Mouse (Mus musculus) heart, adult 8-10 months (tissue): Measurements from ENCODE around the gene Thop1. TPM values are rescaled to one million over a fixed set of nuclear protein-coding genes. Genes with fewer than 3 reads are reported as not detected.

ENCODE experiments used
- DNase-seq: peaks from one replicate; pipeline ENCODE4 v3.0.0; 2022; ENCODE audit warnings: low spot score
- microRNA-seq: library from miRNA; unstranded; fragments of <30 nt; microRNA quantifications from one replicate; pipeline ENCODE4 v1.2.0, GENCODE M21; 2022
- total RNA-seq, 4 experiments: library from RNA; stranded (reverse); gene quantifications; 2 replicates each; pipeline ENCODE4 v1.2.4; 2022

Thop1 gene
- total RNA-seq, 4 experiments from 2014 or later: 12.3 to 14.9 (median 13.2) TPM

DNA sequence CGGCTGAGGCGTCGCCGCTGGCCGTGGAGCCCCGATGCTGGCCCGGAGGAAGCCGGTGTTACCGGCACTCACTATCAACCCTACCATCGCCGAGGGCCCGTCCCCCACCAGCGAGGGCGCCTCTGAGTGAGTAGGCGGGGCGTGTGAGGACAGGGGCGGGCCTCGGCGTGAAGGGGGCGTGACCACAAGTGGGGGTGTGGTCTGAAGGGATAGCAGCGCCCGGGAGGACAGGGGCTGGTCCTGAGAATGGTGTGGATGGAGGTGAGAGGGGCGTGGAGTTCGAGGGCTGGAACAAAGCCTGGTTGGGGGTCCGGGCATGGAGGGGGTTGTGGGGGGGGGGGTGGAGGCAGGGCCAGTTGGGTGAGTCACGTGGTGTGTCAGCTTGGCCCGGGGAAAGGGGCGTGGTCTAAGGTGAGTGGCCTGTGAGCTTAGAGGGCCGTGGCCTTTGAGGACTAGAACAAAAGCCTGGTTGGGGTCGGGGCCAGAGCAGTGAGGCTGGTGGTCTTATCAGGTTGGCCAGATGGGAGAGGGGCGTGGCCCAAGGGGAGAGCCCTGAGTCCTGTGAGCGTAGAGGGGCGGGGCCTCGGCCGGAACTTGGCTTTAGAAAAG is 36.4 kb downstream of the Thop1 start:
- peak; percentile 79 for DNase-seq

DNA sequence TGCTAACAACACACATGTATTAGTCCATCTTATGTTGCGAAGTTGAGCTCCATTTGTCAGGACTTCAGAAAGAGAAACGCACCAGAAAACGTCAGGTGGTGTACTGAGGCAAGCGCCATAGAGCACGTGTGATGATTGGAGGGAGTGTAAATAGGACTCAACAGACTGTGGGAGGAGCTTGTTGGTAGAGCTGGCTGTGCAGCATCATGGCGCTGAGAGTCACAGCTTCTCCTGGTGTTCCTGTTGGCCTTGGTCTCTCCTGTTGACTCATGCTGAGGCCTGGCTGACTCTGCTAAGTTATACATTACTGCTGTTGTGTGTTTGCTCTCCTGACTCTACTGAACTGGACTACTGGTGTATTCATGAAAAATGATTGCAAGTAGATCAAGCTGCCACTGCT is 43.1 kb downstream of the Thop1 start:
- no peak for DNase-seq

DNA sequence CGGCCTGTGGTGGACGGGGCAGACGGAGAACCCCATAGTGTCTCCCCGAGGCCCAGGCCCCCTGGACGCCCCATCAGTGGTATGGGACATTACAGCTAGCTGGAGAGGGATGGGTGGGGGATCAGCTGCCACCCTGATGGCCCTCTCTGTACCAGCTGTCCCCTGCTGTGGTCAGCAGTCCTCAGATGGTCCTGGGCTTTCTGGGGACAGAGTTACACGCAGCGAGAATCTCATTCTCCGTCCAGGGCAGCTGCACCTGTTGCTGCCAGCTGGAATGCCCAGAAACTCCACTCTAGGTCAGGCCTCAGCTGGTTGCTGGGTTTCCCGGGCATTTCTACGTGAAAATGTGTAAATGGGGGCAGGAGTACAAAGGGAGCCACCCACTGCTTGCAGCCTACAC is 49.8 kb downstream of the Thop1 start:
- no peak for DNase-seq

- DNase-seq: no peak
These were observed 50.8 kb downstream of the Thop1 start for GRCm38 (mm10) chr10:81120650-81121049.

DNA sequence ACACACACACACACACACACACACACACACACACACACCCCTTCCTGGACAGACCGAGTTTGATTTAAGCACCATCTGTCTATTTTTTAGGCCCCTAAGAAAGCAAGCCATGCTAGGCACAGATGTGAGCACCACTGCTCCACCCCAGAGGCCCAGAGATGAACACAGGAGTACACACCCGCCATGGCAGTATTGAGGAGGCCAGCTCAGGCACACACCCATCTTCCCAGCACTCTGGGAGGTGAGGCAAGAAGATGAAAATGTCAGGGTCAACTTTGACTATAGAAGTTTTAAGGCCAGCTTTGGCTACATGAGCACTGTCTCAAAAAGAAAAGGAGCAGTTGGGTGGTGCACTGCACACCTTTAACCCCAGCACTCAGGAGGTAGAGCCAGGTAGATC is 53.1 kb downstream of the Thop1 start:
- no peak for DNase-seq

GRCm38 (mm10) chr10:81123500-81123899 is 53.7 kb downstream of the Thop1 start:
- no peak for DNase-seq

Small RNA genes within 50 kb of the gene (microRNA-seq; reads per million reads assigned to microRNA genes)
- gene Mir5615-1: not detected
- gene Mir5615-2: not detected

Other genes starting within 250 kb of the Thop1 start
- 1,000 to 10,000 TPM in 2 of 4 experiments, 100 to 1,000 TPM in 2; 848 to 1,083 (median 963) TPM for gene Oaz1, start 243.4 kb upstream of the Thop1 start, total RNA-seq
- gene Lingo3, start 226.0 kb upstream of the Thop1 start, total RNA-seq: 10 to 100 TPM in 3 of 4 experiments, 1 to 10 TPM in 1; 7.8 to 14.0 (median 12.6) TPM
- 10 to 100 TPM; 23.3 to 32.5 (median 25.0) TPM for gene Lsm7, start 214.8 kb upstream of the Thop1 start, total RNA-seq
- gene Sppl2b, start 214.8 kb upstream of the Thop1 start, total RNA-seq: 10 to 100 TPM; 11.1 to 15.9 (median 14.4) TPM
- gene Tmprss9, start 198.2 kb upstream of the Thop1 start, total RNA-seq: not detected
- 100 to 1,000 TPM; 117 to 135 (median 123) TPM for gene Timm13, start 169.1 kb upstream of the Thop1 start, total RNA-seq
- 1 to 10 TPM; 3.5 to 6.3 (median 4.8) TPM for gene Lmnb2, start 151.8 kb upstream of the Thop1 start, total RNA-seq
- gene Gadd45b, start 140.0 kb upstream of the Thop1 start, total RNA-seq: 10 to 100 TPM in 2 of 4 experiments, 1 to 10 TPM in 2; 5.0 to 18.1 (median 12.0) TPM
- 1 to 10 TPM; 1.0 to 1.7 (median 1.5) TPM for gene Gng7, start 55.1 kb upstream of the Thop1 start, total RNA-seq
- gene Diras1, start 44.4 kb upstream of the Thop1 start, total RNA-seq: under 1 TPM in 1 of 4 experiments, not detected in 3; 0.44 TPM
- 10 to 100 TPM; 12.1 to 14.1 (median 12.7) TPM for gene Slc39a3, start 32.6 kb upstream of the Thop1 start, total RNA-seq
- 100 to 1,000 TPM in 2 of 4 experiments, 10 to 100 TPM in 2; 92.0 to 102 (median 99.4) TPM for gene Sgta, start 9.9 kb upstream of the Thop1 start, total RNA-seq
- under 1 TPM in 3 of 4 experiments, not detected in 1; 0.14 to 0.53 (median 0.27) TPM for gene Creb3l3, start 28.8 kb downstream of the Thop1 start, total RNA-seq
- gene Map2k2, start 35.9 kb downstream of the Thop1 start, total RNA-seq: 100 to 1,000 TPM; 110 to 137 (median 130) TPM
- 10 to 100 TPM; 39.4 to 41.9 (median 40.7) TPM for gene Zbtb7a, start 65.2 kb downstream of the Thop1 start, total RNA-seq
- gene Pias4, start 97.9 kb downstream of the Thop1 start, total RNA-seq: 10 to 100 TPM; 16.8 to 18.6 (median 17.0) TPM
- 1,000 to 10,000 TPM; 1,076 to 1,267 (median 1,170) TPM for gene Eef2, start 106.6 kb downstream of the Thop1 start, total RNA-seq
- 10 to 100 TPM; 26.3 to 35.5 (median 29.8) TPM for gene Dapk3, start 113.0 kb downstream of the Thop1 start, total RNA-seq
- gene 4930442H23Rik, start 113.8 kb downstream of the Thop1 start, total RNA-seq: not detected
- 10 to 100 TPM in 1 of 4 experiments, 1 to 10 TPM in 3; 5.8 to 18.8 (median 8.2) TPM for gene Nmrk2, start 132.0 kb downstream of the Thop1 start, total RNA-seq
- under 1 TPM in 1 of 4 experiments, not detected in 3; 0.63 TPM for gene Atcay, start 160.8 kb downstream of the Thop1 start, total RNA-seq
- gene Zfr2, start 163.1 kb downstream of the Thop1 start, total RNA-seq: 1 to 10 TPM; 1.6 to 3.1 (median 2.7) TPM
- gene Matk, start 182.9 kb downstream of the Thop1 start, total RNA-seq: under 1 TPM; 0.26 to 0.75 (median 0.62) TPM
- 100 to 1,000 TPM; 105 to 124 (median 112) TPM for gene Mrpl54, start 196.9 kb downstream of the Thop1 start, total RNA-seq
- gene Apba3, start 196.9 kb downstream of the Thop1 start, total RNA-seq: 100 to 1,000 TPM; 105 to 122 (median 112) TPM
- gene Tjp3, start 221.5 kb downstream of the Thop1 start, total RNA-seq: under 1 TPM in 1 of 4 experiments, not detected in 3; 0.22 TPM
- gene Pip5k1c, start 222.9 kb downstream of the Thop1 start, total RNA-seq: 10 to 100 TPM; 25.7 to 29.5 (median 26.8) TPM